Mouse (Mus musculus) kidney, postnatal 4 days (tissue): ENCODE results near the gene Tie1.
"Not testable (repeated sequence)": the region's sequence is repeated elsewhere in the genome, so short reads cannot be mapped to it uniquely, and the experiment has no call there.

Experiments used
- DNase-seq, 2 experiments: peaks; one replicate each; pipeline ENCODE4 v3.0.0; 2021; ENCODE audit warnings: mixed read lengths in 2 of 2

Gene Tie1

GRCm38 (mm10) chr4:118489717-118490132 lies at the start of gene Tie1:
Gene Tie1, minus strand, starts transcription at chr4:118490061.
- peak; percentile 46 to 70 for DNase-seq

GRCm38 (mm10) chr4:118537801-118538200 lies 47.9 kb upstream of the Tie1 start:
- no peak for DNase-seq

- peak in 1 of 2 experiments; percentile 52 for DNase-seq
Measured at GRCm38 (mm10) chr4:118535610-118536009, 45.7 kb upstream of the Tie1 start.

GRCm38 (mm10) chr4:118533605-118534004 lies 43.7 kb upstream of the Tie1 start:
- peak in 1 of 2 experiments; percentile 37 for DNase-seq

- DNase-seq, result peak; percentile 47 to 69
Measured at GRCm38 (mm10) chr4:118533156-118533555, 43.3 kb upstream of the Tie1 start.

GRCm38 (mm10) chr4:118532663-118533062 lies 42.8 kb upstream of the Tie1 start:
- DNase-seq, result no peak

- DNase-seq, result peak; percentile 53 to 62
Measured at GRCm38 (mm10) chr4:118527720-118528119, 37.9 kb upstream of the Tie1 start.

GRCm38 (mm10) chr4:118527335-118527681 lies 37.4 kb upstream of the Tie1 start:
- DNase-seq, result no peak

- DNase-seq, result peak; percentile 78 to 88
Measured at GRCm38 (mm10) chr4:118526408-118527334, 36.8 kb upstream of the Tie1 start, which contains the start of gene 2610528J11Rik. Gene 2610528J11Rik, plus strand, starts transcription at chr4:118526999.

GRCm38 (mm10) chr4:118525779-118526178 lies 35.9 kb upstream of the Tie1 start:
- no peak for DNase-seq

GRCm38 (mm10) chr4:118523976-118524375 lies 34.1 kb upstream of the Tie1 start:
- DNase-seq, result no peak

GRCm38 (mm10) chr4:118522248-118522647 lies 32.4 kb upstream of the Tie1 start:
- DNase-seq, result no peak

GRCm38 (mm10) chr4:118518208-118518607 lies 28.3 kb upstream of the Tie1 start:
- no peak for DNase-seq

GRCm38 (mm10) chr4:118517497-118518146 lies 27.8 kb upstream of the Tie1 start:
- no peak for DNase-seq

- DNase-seq, result peak; percentile 40 to 59
Measured at GRCm38 (mm10) chr4:118516699-118517496, 27.0 kb upstream of the Tie1 start.

GRCm38 (mm10) chr4:118509050-118509449 lies 19.2 kb upstream of the Tie1 start:
- DNase-seq, result no peak

GRCm38 (mm10) chr4:118507171-118507570 lies 17.3 kb upstream of the Tie1 start:
- not testable (repeated sequence) for DNase-seq

- no peak for DNase-seq
Measured at GRCm38 (mm10) chr4:118505551-118505950, 15.7 kb upstream of the Tie1 start.

- DNase-seq, result peak in 1 of 2 experiments; percentile 28
Measured at GRCm38 (mm10) chr4:118500792-118501191, 10.9 kb upstream of the Tie1 start.

GRCm38 (mm10) chr4:118500171-118500724 lies 10.4 kb upstream of the Tie1 start:
- peak in 1 of 2 experiments; percentile 31 for DNase-seq

- DNase-seq, result no peak
Measured at GRCm38 (mm10) chr4:118490461-118490860, 600 bp upstream of the Tie1 start.

GRCm38 (mm10) chr4:118476773-118477530 lies 12.9 kb downstream of the Tie1 start:
- DNase-seq, result no peak
